Mouse (Mus musculus): ENCODE measurements at regions not wholly inside any gene's neighbourhood (a gene's known extent, or its start where the extent isn't known, plus 50 kb on each side); places are given as distances from the start of the nearest gene placed in this dataset. TPM values are rescaled to one million over a fixed set of nuclear protein-coding genes. Genes with fewer than 3 reads are reported as not detected.
"Not testable (repeated sequence)": the region's sequence is repeated elsewhere in the genome, so short reads cannot be mapped to it uniquely, and the experiment has no call there.

DNA sequence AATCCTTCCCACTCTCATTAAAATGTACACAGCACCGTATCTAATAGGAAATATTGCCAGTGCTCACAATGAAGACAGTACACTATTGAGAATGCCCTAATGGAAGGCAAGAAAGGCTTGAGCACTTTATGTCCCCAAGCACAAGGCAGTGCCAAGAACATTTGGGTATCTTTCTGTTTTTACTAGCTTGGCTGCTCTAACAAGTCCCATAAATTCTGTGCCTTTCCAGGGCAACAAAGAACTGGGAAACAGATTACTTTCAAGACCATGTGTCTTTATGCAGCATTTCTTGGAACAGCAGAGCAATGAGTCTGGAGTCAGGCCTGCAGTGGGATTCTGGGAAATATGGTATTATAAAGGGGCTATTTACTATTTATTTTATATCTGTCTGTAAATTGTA lies 192.3 kb downstream of the 1700008P02Rik start:
- 27% methylated on average over 1 of the region's 1 CpGs for WGBS
- Histone ChIP-seq H3K27ac (no peak overlapping the region), H3K4me1 (no peaks in the 10 kb centered on the region), H3K36me3 (no peaks in the 10 kb centered on the region), H3K4me3 (no peak overlapping the region), H3K9ac (no peak overlapping the region), H3K9me3 (no peaks in the 10 kb centered on the region), H3K4me2 (replicated peaks) (no peak overlapping the region), H3K27me3 (replicated peaks) (no peaks in the 10 kb centered on the region)
- peak; percentile 89 for ATAC-seq (ENCODE audit: low FRiP score, low read depth)

DNA sequence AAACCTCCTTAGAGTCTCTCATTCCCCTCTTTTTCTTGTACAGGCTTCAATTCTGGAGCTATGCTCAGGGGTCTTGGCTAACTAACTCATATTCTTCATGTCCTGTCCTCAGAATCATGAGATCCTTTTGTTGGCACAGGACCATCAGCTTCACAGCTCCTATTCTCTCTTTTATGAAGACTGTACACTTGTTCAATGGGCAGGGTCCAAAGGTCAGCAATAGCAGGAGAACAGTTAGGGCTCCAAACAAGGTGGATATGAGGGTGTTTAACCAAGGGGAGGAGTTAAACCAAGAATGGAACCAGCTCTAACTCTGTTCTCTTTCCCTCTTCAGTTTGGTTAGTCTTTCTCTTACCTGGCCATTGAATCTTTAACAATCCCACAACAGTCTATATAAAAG lies 219.4 kb downstream of the 1700008P02Rik start:
- Histone ChIP-seq H3K4me3 (no peak overlapping the region), H3K4me1 (no peaks in the 10 kb centered on the region), H3K27ac (no peak overlapping the region), H3K4me2 (replicated peaks) (no peak overlapping the region), H3K27me3 (replicated peaks) (no peaks in the 10 kb centered on the region), H3K36me3 (no peaks in the 10 kb centered on the region), H3K9me3 (no peaks in the 10 kb centered on the region), H3K9ac (no peak overlapping the region)
- ATAC-seq (ENCODE audit: low FRiP score, low read depth), result no peak

DNA sequence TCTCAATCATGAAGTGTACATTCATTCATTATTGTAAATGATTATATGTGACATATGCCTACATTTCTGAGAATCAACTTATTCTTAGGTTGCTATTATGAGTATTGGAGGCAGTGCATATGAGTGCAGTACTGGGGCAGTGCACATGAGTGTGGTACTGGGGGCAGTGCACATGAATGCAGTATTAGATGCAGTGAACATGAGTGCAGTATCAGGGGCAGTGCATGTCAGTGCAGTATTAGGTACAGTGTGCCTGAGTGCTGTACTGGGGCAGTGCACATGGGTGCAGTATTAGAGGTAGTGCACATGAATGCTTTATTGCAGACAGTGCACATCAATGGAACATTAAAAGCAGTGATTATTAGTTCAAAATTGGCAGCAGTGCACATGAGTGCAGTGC lies 234.6 kb downstream of the 1700008P02Rik start:
- H3K27me3 ChIP-seq (replicated peaks), result no peaks in the 10 kb centered on the region
- no peak overlapping the region for H3K4me3 ChIP-seq
- H3K4me1 ChIP-seq, result no peaks in the 10 kb centered on the region
- H3K9ac ChIP-seq, result no peak overlapping the region
- 0 out of 2 replicates have a peak, but pooled peaks have one; percentile 56 for ATAC-seq (ENCODE audit: low FRiP score, low read depth)
- no peaks in the 10 kb centered on the region for H3K9me3 ChIP-seq
- no peak overlapping the region for H3K27ac ChIP-seq
- no peaks in the 10 kb centered on the region for H3K36me3 ChIP-seq
- H3K4me2 ChIP-seq (replicated peaks), result no peak overlapping the region

DNA sequence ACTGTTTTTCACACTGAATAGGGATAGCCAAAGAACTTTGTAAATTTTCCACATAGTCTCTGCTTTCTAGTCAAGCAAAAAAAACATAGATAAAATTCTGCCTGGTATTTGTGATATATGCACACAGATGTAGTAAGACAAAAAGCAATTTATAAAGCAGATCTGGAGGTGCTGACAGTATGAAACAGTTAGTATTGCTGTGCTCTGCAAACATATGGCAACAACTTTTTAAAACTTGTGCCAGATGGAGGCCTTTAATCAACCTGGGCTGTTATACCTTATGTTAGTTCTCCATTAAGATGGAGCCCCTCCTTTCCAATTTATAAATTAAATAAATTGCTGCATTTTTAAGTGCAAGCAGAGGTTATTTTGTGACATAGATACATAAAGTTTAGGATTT lies 237.3 kb downstream of the 1700008P02Rik start:
- no peaks in the 10 kb centered on the region for H3K27me3 ChIP-seq (replicated peaks)
- no peak overlapping the region for H3K4me2 ChIP-seq (replicated peaks)
- no peak for ATAC-seq (ENCODE audit: low FRiP score, low read depth)
- H3K9ac ChIP-seq, result no peak overlapping the region
- no peaks in the 10 kb centered on the region for H3K36me3 ChIP-seq
- no peaks in the 10 kb centered on the region for H3K9me3 ChIP-seq
- no peak overlapping the region for H3K27ac ChIP-seq
- H3K4me1 ChIP-seq, result no peaks in the 10 kb centered on the region
- H3K4me3 ChIP-seq, result no peak overlapping the region

GRCm38 (mm10) chr3:6382296-6382695 lies 237.9 kb downstream of the 1700008P02Rik start:
- no peak overlapping the region for H3K9ac ChIP-seq
- no peak for ATAC-seq (ENCODE audit: low FRiP score, low read depth)
- no peak overlapping the region for H3K4me3 ChIP-seq
- WGBS, result 65% methylated on average over 1 of the region's 1 CpGs
- H3K4me1 ChIP-seq, result no peaks in the 10 kb centered on the region
- no peak overlapping the region for H3K27ac ChIP-seq
- no peak overlapping the region for H3K4me2 ChIP-seq (replicated peaks)
- no peaks in the 10 kb centered on the region for H3K27me3 ChIP-seq (replicated peaks)
- H3K9me3 ChIP-seq, result no peaks in the 10 kb centered on the region
- no peaks in the 10 kb centered on the region for H3K36me3 ChIP-seq

DNA sequence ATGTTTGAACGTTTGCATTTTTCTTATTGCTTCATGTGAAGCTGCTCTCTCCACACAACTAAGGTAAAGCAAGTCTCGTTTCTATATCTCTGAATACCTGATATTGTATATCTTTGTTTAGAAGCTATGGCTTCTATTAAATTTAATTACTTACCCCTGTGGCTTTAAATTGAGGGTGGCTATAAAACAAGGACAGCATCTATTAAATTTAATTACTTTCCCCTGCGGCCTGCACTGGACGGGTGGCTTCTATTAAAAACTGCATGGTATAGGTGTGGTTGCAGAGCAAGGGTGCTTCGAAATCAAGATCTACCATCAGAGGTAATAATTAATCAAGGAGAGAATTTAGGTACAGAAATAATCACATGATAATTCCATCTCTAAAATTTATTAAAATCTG lies 238.5 kb downstream of the 1700008P02Rik start:
- H3K9me3 ChIP-seq, result no peaks in the 10 kb centered on the region
- H3K4me1 ChIP-seq, result no peaks in the 10 kb centered on the region
- H3K27ac ChIP-seq, result no peak overlapping the region
- ATAC-seq (ENCODE audit: low FRiP score, low read depth), result peak; percentile 58; the same call in 1 of the 2 replicates
- no peaks in the 10 kb centered on the region for H3K27me3 ChIP-seq (replicated peaks)
- H3K4me3 ChIP-seq, result no peak overlapping the region
- H3K4me2 ChIP-seq (replicated peaks), result no peak overlapping the region
- WGBS, result 48% methylated on average over 5 of the region's 5 CpGs
- H3K9ac ChIP-seq, result no peak overlapping the region
- no peaks in the 10 kb centered on the region for H3K36me3 ChIP-seq

DNA sequence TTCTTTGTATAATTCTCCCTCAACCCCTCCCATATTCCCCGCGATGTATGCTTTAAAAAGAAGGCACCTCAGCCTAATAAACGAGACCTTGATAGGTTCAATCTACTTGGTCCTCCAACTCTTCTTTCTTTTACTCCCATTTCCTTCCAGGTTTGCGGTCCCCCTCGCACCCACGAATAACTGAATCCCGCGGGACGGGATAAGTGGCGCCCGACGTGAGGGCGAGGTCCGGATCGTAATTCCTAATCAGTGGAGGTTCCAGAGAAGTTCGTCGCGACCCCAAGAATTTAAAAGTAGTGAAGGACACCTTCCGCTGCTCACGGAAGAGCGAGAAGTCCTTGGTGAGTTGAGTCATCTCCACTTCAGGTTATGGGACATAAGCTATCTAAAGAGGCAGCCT lies 281.2 kb downstream of the 1700008P02Rik start:
- not testable (repeated sequence) for H3K4me1 ChIP-seq; H3K9ac ChIP-seq; H3K4me3 ChIP-seq; H3K27ac ChIP-seq; ATAC-seq (ENCODE audit: low FRiP score, low read depth); H3K27me3 ChIP-seq (replicated peaks); H3K9me3 ChIP-seq; H3K4me2 ChIP-seq (replicated peaks); H3K36me3 ChIP-seq
- 94% methylated on average over 7 of the region's 21 CpGs for WGBS

DNA sequence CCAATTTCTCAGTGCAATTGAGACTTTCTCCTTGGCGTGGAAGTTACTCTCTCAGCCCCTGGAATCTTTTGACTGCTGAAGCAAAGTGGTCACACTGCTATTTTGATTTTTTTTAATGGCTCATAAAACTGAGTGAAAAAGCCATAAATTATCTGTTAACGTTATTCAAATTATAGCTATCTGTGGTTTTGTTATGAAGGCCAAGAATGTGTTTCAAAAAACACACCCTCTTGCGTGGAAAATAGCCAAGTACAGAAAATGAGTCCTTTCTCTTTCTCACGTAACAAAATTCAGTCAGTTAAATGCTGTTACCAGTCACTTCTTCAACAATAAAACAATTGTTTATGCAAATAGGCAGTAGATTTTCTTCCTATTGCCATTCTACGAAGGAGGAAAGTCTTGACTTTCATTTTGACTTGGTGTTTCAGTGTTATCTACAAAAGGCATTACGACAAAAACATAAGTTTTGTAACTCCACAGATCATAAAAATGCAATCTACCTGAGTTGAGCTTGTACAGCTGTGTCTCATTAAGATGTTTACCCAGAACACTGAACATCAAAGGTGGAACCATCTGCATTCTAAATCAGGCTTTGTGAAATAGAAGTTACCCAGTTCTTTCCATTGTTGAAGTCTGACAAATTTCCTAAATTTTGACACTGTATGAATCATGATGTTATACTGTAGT lies 299.3 kb downstream of the 1700008P02Rik start:
- Histone ChIP-seq H3K27me3 (replicated peaks) (no peaks in the 10 kb centered on the region), H3K36me3 (no peaks in the 10 kb centered on the region), H3K9ac (no peak overlapping the region), H3K4me2 (replicated peaks) (no peak overlapping the region), H3K4me3 (no peak overlapping the region), H3K27ac (no peak overlapping the region), H3K4me1 (no peaks in the 10 kb centered on the region), H3K9me3 (no peaks in the 10 kb centered on the region)
- 60% methylated on average over 6 of the region's 6 CpGs for WGBS
- no peak for ATAC-seq (ENCODE audit: low FRiP score, low read depth)

- ATAC-seq (ENCODE audit: low FRiP score, low read depth), result peak; percentile 29; the same call in 1 of the 2 replicates
- no peaks in the 10 kb centered on the region for H3K27me3 ChIP-seq (replicated peaks)
- H3K4me2 ChIP-seq (replicated peaks), result no peak overlapping the region
- H3K9ac ChIP-seq, result no peak overlapping the region
- H3K36me3 ChIP-seq, result no peaks in the 10 kb centered on the region
- H3K4me3 ChIP-seq, result no peak overlapping the region
- H3K27ac ChIP-seq, result no peak overlapping the region
- no peaks in the 10 kb centered on the region for H3K4me1 ChIP-seq
- no peaks in the 10 kb centered on the region for H3K9me3 ChIP-seq
Observed at GRCm38 (mm10) chr3:6289500-6289899, 330.7 kb downstream of the 1700008P02Rik start.

GRCm38 (mm10) chr3:6280636-6281035 lies 339.6 kb downstream of the 1700008P02Rik start:
- Histone ChIP-seq H3K4me2 (replicated peaks) (no peak overlapping the region), H3K9me3 (no peaks in the 10 kb centered on the region), H3K9ac (no peak overlapping the region), H3K4me1 (no peaks in the 10 kb centered on the region), H3K36me3 (no peaks in the 10 kb centered on the region), H3K27ac (no peak overlapping the region), H3K27me3 (replicated peaks) (no peaks in the 10 kb centered on the region), H3K4me3 (no peak overlapping the region)
- ATAC-seq (ENCODE audit: low FRiP score, low read depth), result no peak

Small RNAs in the stretch of these regions (microRNA-seq; reads per million reads assigned to microRNA genes)
- gene Gm23147, result not detected
